Mouse (Mus musculus) spleen, postnatal 14 days (tissue): ENCODE data around the gene Pah.
A peak's percentile ranks its signal among the peaks of the same experiment; 100 is the strongest.

ENCODE experiments used
- DNase-seq, 2 experiments: peaks; one replicate each; pipeline ENCODE4 v3.0.0; 2021 to 2022; ENCODE audit warnings: low spot score in 2 of 2

The Pah gene

DNA sequence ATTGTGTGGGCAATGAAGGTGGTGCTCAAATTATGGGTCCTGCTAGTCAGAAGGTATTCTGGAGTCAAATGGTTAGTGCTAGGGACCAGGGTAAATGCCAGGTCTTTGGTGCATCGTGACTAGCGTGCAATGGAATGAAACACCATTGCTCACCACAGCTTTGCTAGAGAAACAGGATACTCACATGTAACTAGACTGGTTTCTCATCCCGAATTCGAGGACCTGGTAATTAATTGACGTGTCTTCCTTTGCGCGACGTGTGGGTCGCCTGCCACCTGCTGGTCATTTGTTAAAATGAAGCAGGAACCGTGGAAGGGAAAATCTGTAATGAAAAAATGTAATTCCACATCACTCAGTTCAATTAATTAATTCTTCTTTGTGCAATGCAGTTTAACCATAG, 17.6 kb upstream of the Pah start:
- DNase-seq: peak in 1 of 2 experiments; percentile 17

DNA sequence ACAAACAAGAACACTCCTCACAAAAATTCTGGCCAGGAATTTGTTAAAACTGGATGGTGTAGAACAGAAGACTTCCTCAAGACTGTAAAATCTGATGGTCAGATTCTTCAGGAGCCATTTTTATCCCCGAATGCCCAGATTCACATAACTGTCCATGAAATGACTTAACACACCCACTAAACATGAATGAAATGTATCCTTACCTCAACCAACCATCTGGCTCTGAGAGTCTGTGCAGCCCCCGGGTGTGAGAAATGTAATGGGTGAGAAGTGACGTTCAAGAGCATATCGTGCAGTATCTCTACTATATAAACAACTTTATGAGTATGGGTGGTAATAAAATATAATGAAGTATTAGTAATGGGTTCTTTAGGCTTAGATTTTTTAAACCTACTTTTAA, 13.0 kb upstream of the Pah start:
- no peak for DNase-seq

DNA sequence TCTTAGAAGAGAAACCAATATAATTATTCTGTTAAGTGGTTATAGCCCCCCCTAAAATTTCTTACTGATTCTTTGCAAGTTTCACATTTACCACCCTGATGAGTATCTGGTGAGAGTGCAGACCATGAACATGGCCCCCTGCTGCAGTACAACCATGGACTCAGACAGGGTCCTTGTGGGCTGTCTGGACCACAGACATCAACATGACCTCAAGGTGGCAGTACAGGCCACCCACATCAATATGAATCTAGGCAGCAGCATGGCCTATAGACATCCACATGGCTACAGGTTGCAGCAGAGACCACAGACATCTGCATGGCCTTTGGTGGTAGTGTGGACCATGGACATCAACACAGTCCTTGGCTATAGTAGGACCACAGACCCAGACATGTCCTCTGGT, 8.5 kb upstream of the Pah start:
- no peak for DNase-seq

DNA sequence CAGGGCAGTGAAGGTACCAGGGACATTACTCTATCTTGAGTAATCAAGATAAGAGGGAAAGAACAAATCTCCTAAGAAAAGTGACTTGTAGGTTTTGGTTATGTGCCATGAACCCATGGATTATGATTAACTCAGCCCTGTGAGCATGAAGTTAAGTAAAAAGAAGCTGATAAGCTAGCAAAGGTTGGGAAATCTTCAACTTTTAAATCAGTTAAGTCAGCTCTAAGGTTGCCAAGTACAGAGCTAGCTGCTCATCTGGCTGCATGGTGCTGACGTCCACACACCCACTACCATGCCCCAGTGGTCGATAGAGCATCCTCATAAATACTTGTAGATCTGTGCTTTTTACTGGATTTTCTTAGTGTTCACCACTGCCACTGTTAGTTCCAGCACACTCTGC, 3.0 kb upstream of the Pah start:
- no peak for DNase-seq

DNA sequence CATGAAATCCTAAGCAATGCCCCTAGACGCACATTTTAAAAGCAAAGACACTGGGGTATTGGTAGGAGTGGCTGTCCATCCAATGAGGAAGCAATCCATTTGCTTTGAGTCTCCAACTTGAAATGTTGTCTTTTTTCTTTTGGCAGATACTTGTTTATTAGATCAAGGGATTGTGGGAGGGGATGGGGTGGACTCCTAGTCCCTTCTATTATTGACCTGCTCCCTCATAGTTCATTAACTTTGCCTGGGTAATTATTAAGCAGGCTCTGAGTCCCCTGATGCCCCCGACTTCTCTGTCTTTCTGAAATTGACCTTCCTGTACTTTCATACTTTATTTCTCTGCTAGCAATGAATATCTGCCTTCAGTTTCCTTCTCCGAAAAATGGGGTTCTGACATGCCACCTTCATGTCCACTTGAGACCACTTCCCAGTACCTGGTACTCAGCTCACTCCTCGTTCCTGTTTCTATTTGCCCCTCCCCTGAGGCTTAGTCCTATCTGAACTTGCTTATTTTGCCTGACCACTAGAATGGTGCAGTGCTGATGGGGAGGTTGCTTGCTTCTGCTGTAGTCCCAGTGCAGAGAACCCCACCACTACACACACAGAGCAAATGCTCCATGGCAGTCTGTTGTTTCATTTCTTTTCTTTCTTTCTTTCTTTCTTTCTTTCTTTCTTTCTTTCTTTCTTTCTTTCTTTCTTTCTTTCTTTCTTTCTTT, 1.0 kb upstream of the Pah start:
- DNase-seq: no peak

DNA sequence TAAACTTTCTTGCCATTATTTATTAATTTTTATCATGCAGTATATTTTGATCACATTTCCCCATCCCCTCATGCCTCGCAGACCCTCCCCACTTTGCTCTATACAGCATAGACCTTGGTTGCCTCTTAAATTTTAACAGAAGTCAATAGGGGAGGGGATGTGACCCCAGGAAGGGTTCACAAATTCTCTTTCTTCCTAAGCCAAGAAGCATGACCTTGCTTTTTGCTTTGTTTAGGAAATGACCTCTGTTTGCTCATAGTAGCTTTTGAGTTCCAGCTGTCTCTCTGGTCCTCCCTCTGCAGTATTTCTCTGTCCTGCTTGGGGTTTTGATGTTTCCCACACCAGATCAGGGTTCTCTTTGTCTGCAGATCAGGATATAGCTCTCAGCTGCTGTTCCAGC, 12.6 kb downstream of the Pah start:
- DNase-seq: no peak

DNA sequence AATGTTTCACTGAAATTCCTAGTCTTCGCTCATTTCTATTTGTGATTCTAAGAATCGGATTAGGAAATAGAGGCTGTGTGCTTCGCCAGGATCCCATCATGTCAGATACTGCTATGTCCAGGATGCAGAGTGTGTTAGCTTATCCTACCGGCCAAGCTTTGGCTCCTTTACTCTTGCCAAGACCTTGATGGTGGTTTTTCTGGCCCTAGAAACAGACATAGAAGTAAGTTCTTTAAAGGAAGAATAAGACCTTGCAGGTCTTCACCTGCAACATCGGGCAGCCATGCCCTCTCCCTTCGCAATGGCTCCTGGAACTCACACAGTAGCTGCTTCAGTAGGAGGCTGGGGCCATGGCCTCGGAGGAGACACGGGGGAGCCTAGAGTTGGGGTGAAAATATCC, 24.2 kb downstream of the Pah start:
- no peak for DNase-seq

DNA sequence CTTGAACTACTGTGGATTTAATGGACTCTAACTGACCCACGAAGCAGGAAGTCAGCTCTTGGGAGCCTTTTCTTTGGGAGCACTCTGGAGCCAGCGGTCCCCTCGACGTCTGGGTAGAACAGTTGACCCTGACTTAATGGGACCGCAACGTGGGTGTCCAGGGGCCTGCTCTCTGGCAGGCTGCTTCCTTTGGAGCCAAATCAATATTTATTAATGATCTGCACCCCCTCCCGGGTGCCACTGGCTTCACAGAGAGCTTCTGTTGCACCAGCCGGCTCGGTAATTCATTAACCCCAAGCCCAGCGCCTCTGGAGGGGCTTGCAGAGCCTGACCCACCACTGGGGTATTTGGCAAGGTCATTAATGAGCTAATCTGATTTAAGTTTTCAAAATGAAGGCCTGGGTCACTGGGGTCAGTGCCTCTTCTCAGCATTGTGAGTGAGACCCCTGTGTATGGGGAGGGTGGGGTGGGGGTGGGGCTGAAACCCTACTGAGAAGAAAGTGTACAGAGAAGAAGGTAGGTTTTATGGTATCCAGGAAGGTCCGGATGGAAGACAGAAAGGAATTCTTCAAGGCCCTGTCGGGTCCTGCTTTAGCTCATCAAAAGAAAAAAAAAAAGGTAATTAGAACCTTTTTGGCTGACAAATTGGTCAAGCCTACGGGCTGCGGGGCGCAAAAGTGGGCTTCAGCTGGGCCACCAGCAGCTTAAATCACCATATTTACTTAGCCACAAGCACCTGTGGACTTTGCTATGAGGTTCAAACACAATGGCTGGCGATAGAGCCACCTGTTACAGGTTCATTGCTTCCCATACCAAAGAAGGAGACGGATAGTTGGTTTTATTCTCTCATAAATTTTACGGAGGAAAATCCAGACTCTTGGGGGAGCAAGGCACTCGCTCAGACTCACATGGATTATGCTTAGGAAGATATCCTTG, 25.0 kb downstream of the Pah start:
- no peak for DNase-seq

DNA sequence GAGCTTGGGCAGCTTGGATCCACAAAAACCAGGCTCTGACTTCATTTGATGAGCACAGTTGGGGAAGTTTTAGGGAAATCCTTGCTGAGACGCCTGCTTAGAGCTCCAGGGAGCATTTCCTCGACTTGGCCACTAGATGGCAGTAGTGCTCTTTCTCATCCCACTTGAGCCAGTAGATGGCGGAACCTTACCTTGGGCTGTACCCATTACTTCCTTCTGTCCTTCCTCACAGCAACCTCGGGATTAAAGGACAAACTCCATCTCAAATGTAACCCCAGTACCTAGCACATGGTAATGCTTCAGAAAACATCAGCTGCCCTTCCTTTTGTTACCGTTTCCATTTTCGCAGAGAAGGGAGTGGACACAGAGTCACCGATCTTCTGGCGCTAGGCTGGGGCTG, 31.1 kb downstream of the Pah start:
- peak in 1 of 2 experiments; percentile 10 for DNase-seq

DNA sequence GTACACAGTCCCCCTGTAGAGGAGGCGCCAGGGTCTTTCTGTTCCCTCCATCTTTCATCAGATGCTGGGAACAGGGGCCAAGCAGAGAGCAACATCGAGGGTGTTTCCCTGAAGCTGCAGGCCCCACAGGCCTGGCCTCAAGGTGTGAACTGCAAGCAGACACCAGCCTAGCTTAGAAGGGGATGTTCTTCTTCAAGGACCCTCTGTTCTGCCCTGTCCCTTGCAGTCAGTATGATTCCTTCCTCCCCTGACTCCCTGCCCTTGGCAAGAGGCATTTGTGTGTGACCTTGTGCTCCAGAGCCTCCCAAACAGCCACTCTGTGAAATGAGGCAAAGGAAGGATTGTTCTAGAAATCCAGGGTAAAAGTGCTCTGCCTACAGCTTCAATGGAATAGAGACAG, 34.8 kb downstream of the Pah start:
- no peak for DNase-seq

DNA sequence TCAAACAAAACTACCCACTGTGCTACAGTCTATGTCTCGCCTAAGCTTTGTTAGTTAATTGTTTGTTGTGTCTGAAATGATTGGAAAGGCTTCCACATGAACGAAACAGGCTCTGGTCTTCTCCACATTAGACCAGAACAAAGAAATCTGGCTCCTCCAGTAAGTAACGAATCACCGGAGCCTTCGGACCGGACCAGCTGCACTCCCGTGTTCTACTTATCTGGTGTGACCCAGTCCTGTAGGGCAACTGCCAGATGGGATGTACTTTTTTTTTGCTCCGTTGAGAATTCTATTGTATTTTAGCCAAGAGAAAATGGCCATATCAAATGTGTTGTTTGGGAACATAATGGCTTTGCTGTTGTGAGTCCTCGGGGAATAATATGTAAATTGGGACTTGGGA, 42.2 kb downstream of the Pah start:
- DNase-seq: no peak

DNA sequence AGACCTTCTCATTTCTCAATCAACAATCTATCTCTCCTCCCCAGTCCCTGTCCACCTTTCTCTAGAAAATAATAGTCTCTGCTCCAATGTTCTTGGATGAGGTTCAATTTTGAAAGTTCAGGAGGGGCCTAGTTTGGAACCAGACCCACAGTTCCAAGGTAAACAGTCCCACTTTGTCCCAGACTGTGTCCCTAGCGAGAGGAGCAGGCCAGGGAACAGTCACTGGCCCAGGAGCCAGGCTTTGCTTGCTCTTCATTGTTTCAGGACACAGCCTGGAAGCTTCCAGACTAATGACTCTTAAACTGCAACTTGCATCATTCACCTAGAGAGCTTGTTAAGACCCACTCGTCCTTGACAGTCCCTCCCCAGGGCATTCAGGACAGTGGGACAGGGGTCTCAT, 44.1 kb downstream of the Pah start:
- DNase-seq: no peak

DNA sequence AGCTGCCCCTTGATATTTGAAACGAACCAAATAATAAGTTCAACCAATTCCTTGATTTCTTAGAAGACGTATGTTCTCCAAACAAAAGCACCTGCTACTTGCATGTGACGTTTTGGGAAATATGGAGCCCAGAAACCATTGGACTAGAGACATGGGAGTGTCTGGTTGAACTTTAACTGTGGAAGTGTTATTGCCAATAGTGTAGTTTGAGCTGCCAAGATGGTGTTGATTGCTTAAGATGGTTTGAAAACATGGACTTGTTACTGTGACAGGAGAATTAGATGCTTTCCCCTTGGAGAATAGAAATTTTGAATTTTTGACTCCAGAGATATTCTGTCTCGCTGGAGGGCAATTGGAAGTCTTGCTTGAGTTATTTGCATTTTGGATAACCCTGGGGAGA, 50.9 kb downstream of the Pah start:
- no peak for DNase-seq

DNA sequence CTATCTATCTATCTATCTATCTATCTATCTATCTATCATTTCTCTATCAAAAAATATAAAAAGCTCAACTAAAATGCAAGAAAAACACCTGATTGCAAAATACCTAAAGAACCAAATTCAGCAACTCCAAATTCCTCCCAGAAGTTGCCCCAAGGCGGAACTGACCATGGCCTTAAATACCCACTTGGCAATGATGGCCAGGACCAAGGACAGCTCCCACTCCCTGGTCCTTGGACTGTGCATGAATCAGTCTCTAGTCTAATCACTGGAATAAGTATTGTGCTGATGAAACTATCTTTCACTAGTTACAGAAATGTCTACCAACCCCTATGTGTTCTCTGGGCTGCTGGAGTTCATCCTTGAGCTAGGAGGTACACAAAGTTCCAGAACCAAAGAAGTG, 65.1 kb downstream of the Pah start:
- no peak for DNase-seq

DNA sequence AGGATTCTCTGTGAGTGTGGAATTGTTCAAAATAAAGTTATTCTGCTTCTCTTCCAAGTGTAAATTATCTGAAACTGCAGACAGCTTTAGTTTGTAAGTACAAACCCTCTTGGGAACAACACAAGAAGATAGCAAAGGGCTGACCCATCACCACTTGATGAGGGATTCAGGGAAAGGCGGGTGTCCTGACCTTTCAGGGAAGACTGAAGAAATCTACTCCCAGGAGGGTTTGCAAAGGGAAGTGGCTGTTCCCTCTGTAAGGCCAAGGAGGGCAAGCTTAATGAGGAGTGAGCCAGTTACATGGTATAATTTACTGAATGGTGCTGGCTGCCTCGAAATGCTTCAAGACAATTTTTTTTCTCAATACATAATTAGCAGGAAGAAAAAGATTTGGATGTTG, 72.3 kb downstream of the Pah start:
- DNase-seq: no peak

DNA sequence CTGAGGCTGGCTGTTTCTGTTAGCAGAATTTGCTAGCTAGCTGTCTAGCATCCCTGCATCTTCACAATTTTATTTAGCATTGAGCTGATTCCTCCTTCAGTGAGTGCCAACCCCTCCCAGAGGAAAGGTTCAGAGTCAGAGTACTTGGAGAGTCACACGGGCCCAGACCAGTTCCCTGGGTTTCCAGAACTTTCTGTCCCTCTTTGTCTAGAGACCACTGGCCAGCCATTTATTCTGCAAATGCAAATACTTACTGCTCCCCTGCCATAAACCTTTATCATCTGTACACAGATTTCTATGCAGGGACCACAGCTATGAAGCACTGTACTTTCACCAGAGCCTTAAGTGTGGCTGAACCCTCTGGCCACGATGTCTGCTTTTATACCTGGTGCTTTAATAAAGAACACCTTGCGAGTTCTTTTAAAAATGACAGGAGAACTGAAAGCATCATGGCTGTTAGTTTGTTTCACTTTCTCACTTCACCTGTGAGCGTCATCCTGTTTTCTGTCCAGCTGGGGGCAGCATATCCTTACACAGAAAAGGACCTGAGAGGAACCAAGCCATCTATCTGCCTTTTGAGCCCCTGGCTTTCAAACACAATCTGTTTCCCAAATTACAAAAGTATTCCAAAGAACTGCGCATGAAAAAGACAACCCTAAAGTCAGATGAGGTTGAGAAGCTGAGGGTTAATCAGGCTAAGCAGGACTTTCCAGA, 74.9 kb downstream of the Pah start:
- DNase-seq: no peak

DNA sequence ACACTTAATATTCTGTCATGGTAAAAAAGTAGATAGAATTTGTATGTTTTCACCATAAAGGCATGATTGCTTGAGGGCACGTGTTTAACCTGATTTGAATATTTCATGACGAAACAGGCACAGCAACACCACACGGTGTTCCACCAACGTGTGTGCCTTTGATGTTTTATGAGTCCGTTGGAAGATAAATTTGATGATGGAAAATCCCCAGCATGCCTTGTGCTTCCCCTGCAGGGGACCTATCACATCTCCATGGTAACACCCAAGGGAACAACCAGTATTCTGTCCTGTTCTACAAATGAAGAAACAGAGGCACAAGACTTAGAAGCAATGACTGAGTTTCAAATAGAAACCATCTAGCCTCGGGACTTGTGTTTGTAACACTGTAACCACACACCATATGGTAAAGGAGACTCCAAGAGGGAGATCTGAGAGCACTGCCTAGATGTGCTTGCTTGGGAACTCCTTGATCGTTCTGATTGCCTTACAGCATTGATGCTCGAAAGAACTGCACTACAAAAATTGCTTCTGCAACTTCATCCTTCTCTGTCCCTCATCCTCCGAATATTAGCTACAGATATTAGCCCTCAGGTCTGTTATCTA, 75.6 kb downstream of the Pah start:
- DNase-seq: no peak

DNA sequence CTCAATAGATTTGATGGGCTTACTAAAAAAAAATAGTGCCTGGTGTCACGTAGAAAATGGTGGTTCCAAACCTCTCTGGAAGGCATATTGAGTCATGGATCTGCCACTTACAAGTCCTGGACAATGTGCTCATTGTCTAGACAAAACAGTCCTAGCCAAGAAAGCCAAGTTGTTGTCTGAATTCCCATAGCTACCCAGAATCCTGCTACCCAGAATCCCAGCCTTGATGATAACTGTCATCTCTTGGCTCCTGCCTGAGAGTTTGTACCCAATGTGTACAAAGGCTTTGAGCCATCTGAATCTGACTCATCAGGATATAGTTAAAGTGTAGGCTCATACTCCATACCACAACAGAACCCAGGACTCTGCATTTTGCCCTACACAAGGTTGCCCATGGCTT, 80.6 kb downstream of the Pah start:
- DNase-seq: no peak

DNA sequence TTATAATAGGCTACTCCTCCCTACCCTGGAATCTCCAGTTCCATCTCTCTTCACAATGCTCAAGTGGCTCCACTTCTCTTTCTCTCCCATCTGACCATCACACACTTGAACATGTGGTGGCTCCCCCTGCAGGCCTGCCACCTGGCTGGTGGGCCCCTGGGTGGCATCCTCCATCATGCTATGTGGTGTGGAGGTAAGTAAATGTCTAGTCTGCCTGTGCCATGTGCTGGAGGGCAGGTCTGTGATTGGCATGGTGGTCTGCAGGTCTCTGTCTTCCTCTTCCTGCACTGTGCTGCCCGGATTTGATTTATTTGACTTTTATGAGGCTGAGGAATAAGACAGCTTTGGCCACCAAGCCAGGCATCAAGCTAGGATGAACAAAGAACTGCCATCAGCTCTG, 103.6 kb downstream of the Pah start:
- DNase-seq: no peak
